Mouse (Mus musculus) c-Kit-negative CD71-positive TER-119-positive erythroid progenitor cells, embryonic 14.5 days (primary cell): ENCODE results near the gene Gnl3.

Experiments
- DNase-seq: peaks from one replicate; pipeline ENCODE4 v3.0.0-alpha.2; 2013; ENCODE audit warnings: low read depth, low spot score

The Gnl3 gene

GRCm38 (mm10) chr14:31018860-31019291, at the start of gene Gnl3, which contains the start of gene Pbrm1:
Gnl3 (minus strand) TSS chr14:31019152.
Pbrm1 (plus strand) TSS chr14:31019138.
- peak; percentile 90 for DNase-seq

DNA sequence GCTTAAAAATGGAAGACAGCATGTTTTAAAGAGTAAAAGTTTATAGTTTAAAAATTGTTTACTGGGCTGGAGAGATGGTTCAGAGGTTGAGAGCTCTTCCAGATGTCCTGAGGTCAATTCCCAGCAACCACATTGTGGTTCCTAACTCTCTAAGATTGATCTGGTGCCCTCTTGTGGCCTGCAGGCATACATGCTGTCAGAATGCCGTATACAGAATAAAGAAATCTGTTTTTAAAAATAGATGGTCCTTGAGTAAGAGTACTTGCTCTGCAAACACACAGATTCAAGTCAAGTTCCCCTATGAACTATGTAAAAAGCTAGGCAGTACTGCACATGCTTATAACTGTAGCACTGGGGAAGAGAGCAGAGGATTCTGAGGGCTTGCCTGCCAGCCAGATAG, 43.3 kb upstream of the Gnl3 start:
- DNase-seq = no peak

GRCm38 (mm10) chr14:31045817-31046216, 26.9 kb upstream of the Gnl3 start:
- peak; percentile 71 for DNase-seq

DNA sequence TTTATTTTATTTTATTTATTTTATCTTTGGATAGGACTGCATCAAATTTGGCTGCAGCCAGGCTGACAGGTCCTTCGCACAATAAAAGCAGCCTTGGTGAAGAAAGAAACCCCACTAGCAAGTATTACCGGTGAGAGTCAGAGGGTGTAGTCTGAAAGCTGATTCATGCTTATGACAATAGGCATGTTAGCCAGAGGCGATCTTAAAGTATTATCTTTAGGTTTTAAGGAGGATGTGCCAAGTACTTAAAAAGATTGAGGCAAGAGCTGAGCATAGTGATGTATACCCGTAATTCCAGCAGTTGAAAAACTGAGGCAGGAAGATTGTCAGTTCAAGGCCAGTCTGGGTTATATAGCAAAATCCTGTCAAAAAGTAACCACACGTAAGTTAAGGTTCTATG, 26.3 kb upstream of the Gnl3 start:
- DNase-seq = no peak

- DNase-seq = no peak
Observed at GRCm38 (mm10) chr14:31025785-31026184, 6.8 kb upstream of the Gnl3 start.

GRCm38 (mm10) chr14:31022579-31022978, 3.6 kb upstream of the Gnl3 start:
- DNase-seq = no peak

GRCm38 (mm10) chr14:31019331-31020205, 616 bp upstream of the Gnl3 start:
- peak; percentile 76 for DNase-seq

DNA sequence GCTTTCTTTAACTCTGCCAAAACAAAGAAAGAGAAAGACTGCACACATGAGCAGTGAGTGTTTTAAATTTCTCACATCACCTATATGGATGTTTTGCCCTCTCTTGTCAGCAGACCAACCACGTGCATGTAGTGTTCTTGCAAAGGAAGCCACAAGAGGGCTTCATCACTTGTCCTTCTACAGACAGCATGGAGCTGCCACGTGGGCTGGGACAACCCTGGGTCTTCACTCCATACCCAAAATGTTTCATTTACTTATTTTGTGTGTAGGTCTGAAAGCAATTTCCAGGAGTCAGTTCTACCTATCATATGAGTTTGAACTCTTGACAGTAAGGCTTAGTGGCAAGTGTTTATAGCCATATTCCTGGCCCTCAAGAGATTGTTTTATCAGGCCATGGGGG, 1.1 kb downstream of the Gnl3 start:
- DNase-seq = no peak

DNA sequence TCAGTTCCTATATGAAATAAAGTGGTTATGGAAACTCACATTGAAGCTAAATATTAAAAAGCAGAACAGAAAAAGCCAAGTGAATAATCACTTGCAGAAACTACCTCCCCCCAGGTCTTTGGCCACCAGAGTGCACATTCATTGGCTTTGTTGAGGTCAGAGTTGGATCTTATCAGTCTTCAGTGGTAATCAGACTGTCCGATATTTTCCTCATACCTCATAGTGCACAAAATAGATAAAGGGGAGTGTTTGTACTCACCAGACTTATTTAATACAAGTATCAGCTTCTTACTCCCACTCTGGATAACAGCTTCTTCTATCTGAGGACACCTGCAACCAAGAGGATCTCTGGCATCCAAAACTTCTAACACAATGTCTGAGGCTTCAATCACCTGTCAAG, 2.9 kb downstream of the Gnl3 start:
- no peak for DNase-seq

DNA sequence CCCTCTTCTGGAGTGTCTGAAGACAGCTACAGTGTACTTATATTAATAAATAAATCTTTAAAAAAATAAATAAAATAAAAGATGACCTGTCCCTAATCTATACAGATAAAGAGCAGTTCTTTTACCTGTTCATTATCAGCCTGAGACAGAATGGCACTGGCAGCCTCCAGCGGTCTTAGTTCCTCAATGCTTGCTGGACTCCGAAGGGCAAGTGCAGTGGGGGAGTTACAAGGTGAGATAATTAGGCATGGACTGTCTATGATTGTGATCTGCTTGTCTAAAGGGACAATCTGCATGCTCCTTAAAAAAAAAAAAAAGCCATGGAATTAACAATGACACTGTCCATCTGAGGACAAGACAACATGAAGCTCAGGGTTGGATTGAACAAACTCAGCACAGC, 5.0 kb downstream of the Gnl3 start:
- DNase-seq = no peak

GRCm38 (mm10) chr14:31011588-31011987, 7.4 kb downstream of the Gnl3 start:
- no peak for DNase-seq

DNA sequence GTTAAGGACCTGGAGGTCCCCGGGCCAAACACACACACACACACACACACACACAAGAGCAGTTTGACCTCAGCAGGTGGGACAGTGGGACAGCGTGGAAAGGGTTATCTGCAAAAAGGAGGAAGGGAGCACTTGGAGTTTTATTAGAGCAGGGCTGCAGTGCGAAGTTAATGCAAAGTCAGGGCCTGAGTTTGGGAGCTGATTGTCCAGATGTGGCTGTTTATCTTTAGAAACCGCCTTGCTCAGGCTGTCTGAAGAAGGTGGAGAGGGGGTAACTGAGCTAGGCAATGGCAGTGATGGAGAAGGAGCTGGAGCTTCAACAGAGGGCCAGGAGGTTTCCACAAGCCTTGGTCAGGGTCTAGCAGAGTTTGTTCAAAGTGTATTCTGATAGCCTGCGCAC, 12.2 kb downstream of the Gnl3 start:
- no peak for DNase-seq

- no peak for DNase-seq
Observed at GRCm38 (mm10) chr14:31004527-31004926, 14.4 kb downstream of the Gnl3 start.

DNA sequence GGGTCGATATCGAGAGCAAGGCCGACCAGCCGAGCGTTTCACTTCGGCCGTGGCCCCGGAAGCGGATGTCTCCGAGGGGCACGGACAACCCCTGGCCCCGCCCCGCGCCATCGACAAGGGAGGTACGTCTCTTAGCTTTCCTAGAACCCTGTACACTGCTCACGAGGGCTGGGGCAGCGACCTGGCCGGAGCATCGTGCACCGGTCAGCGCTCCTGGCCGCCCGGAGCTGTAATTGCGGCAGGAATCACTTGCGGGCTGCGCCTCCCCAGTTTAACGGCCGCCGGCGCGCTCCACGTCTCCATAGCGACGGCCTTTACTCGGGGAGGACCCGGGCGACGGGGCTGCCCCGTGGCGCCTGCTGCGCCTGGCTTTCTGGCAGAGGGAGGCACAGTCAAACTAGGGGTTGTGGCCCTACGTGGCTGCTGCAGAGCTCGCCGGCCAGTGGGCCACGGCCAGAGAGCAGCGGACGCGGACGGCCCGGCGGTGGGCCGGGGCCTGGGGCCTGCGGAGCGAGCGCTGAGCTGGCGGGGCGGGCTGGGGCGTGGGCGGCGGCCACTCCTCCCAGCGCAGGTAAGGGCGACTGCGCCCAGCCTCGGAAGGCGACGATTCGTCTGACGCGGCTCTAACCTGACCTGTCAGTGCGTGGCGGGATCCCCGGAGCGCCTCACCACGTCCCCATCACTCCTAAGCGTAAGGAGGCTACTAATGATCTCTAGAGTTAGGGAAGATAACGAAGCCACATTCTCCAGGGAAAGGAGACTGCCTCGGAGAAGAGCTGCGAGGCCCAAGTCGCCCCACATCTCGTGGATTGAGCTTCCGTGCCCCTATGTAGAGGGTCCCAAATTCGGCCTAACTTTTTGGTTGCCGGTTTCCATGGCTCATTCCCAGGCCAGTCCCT, 17.4 kb downstream of the Gnl3 start, which contains the start of the genes Glt8d1 and Spcs1:
Glt8d1 (plus strand) TSS at position 94 of the 899 bp plus-strand sequence.
Spcs1 (minus strand) TSS at position 366 of the 899 bp plus-strand sequence.
- peak; percentile 73 for DNase-seq

- DNase-seq = no peak
Observed at GRCm38 (mm10) chr14:31000816-31001306, 18.1 kb downstream of the Gnl3 start.

- no peak for DNase-seq
Observed at GRCm38 (mm10) chr14:31000356-31000755, 18.6 kb downstream of the Gnl3 start.

DNA sequence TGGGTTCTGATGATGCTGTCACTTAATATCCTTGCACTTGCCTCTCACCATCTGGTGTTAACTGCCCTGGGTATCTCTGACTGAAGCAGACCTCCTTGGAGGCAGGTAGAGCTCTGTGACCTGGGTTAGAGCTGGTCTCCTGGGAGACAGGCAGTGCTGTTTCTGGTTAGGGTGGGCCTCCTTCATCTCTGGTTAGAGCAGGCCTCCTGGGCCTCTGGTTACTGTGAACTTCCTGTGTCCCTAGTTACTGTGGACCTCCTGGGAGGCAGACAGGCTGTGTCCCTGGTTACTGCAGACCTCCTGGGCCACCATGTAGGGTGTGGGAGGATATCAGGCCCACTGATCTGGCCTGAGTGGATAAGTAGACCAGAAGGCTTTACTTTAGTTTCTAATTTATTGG, 22.5 kb downstream of the Gnl3 start:
- DNase-seq = no peak

DNA sequence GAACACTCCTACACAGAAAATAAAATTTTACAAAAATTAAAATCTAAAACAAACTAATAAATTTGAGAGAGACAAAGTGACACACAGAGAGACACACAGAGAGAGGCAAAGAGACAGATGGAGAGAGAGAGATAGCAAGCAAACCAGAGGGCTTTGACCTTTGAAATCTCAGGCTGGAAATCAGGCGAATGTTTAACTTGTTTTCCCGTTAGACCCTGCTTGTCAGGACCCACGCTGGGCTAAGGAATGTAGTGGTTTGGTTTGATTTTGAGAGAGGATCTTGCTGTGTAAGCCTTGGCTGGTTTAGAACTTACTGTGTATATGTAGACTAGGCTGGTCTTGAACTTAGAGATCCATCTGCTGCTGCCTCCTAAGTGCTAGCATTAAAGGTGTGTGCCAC, 42.7 kb downstream of the Gnl3 start:
- no peak for DNase-seq

DNA sequence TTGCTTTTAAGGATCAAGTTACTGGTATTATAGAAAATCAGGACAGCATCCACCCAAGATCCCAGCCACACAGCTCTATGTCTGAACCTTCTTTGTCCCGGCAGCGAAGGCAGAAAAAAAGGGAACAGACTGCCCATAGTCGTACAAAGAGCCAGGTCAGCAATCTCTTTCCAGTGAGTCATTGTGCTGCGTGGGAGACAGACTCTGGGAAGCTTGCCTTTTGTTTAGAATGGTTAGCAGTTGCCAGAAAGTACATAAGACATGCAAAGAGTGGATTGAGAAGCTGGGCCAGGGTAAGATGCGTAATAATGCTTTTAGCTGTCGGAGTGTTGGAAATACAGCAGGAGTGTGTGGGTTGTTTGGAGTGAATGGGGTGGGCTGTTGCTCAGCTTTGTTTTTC, 44.7 kb downstream of the Gnl3 start:
- DNase-seq = no peak
